Mouse (Mus musculus): ENCODE results near the gene Fbxl20. TPM values are rescaled to one million over a fixed set of nuclear protein-coding genes. Genes with fewer than 3 reads are reported as not detected.

Gene Fbxl20
- polyA plus RNA-seq, 1 experiment from 2014 or later, result 20.6 TPM

- DNase-seq (ENCODE audit: low spot score) (no peak), ATAC-seq (ENCODE audit: insufficient number of reproducible peaks, low FRiP score, low TSS enrichment, low read depth) (no peak)
- Histone ChIP-seq H3K9me3 (ENCODE audit: control insufficient read depth, low read length) (no peaks in the 10 kb centered on the region), H3K4me2 (ENCODE audit: low read depth, severe bottlenecking) (no peak overlapping the region), H3K27ac (replicated peaks; ENCODE audit: low read depth, low read length) (no peak overlapping the region), H3K9ac (ENCODE audit: low read length) (no peak overlapping the region), H3K4me1 (ENCODE audit: control insufficient read depth, insufficient read depth, low read length) (no peaks in the 10 kb centered on the region), H3K27me3 (ENCODE audit: control insufficient read depth, insufficient read depth, low read length) (no peaks in the 10 kb centered on the region), H3K4me3 (ENCODE audit: low read depth, low read length) (no peak overlapping the region), H3K36me3 (ENCODE audit: control insufficient read depth, insufficient read depth, low read length) (no peaks in the 10 kb centered on the region)
- WGBS, result 88% methylated on average over 7 of the region's 7 CpGs
These were observed 67.5 kb downstream of the Fbxl20 start for GRCm38 (mm10) chr11:98082745-98083144.

- Histone ChIP-seq H3K4me3 (ENCODE audit: low read depth, low read length) (no peak overlapping the region), H3K9ac (ENCODE audit: low read length) (no peak overlapping the region), H3K4me1 (ENCODE audit: control insufficient read depth, insufficient read depth, low read length) (no peaks in the 10 kb centered on the region), H3K36me3 (ENCODE audit: control insufficient read depth, insufficient read depth, low read length) (no peaks in the 10 kb centered on the region), H3K9me3 (ENCODE audit: control insufficient read depth, low read length) (no peaks in the 10 kb centered on the region), H3K27ac (replicated peaks; ENCODE audit: low read depth, low read length) (no peak overlapping the region), H3K27me3 (ENCODE audit: control insufficient read depth, insufficient read depth, low read length) (no peaks in the 10 kb centered on the region), H3K4me2 (ENCODE audit: low read depth, severe bottlenecking) (no peak overlapping the region)
- 88% methylated on average over 6 of the region's 6 CpGs for WGBS
- DNase-seq (ENCODE audit: low spot score) (no peak), ATAC-seq (ENCODE audit: insufficient number of reproducible peaks, low FRiP score, low TSS enrichment, low read depth) (no peak)
These were observed 69.8 kb downstream of the Fbxl20 start for GRCm38 (mm10) chr11:98080450-98080849.

- Histone ChIP-seq H3K4me3 (ENCODE audit: low read depth, low read length) (no peak overlapping the region), H3K27ac (replicated peaks; ENCODE audit: low read depth, low read length) (no peak overlapping the region), H3K9ac (ENCODE audit: low read length) (no peak overlapping the region), H3K4me2 (ENCODE audit: low read depth, severe bottlenecking) (no peak overlapping the region), H3K27me3 (ENCODE audit: control insufficient read depth, insufficient read depth, low read length) (no peaks in the 10 kb centered on the region), H3K4me1 (ENCODE audit: control insufficient read depth, insufficient read depth, low read length) (no peaks in the 10 kb centered on the region), H3K36me3 (ENCODE audit: control insufficient read depth, insufficient read depth, low read length) (no peaks in the 10 kb centered on the region), H3K9me3 (ENCODE audit: control insufficient read depth, low read length) (no peaks in the 10 kb centered on the region)
- DNase-seq (ENCODE audit: low spot score), result no peak
- 83% methylated on average over 8 of the region's 8 CpGs for WGBS
- no peak for ATAC-seq (ENCODE audit: insufficient number of reproducible peaks, low FRiP score, low TSS enrichment, low read depth)
These were observed 73.1 kb downstream of the Fbxl20 start for GRCm38 (mm10) chr11:98077086-98077485.

- ATAC-seq (ENCODE audit: insufficient number of reproducible peaks, low FRiP score, low TSS enrichment, low read depth) (no peak), DNase-seq (ENCODE audit: low spot score) (peak; percentile 95)
- Histone ChIP-seq H3K9ac (ENCODE audit: low read length) (no peak overlapping the region), H3K9me3 (ENCODE audit: control insufficient read depth, low read length) (no peaks in the 10 kb centered on the region), H3K4me1 (ENCODE audit: control insufficient read depth, insufficient read depth, low read length) (no peaks in the 10 kb centered on the region), H3K4me3 (ENCODE audit: low read depth, low read length) (no peak overlapping the region), H3K4me2 (ENCODE audit: low read depth, severe bottlenecking) (no peak overlapping the region), H3K27me3 (ENCODE audit: control insufficient read depth, insufficient read depth, low read length) (no peaks in the 10 kb centered on the region), H3K27ac (replicated peaks; ENCODE audit: low read depth, low read length) (no peak overlapping the region), H3K36me3 (ENCODE audit: control insufficient read depth, insufficient read depth, low read length) (no peaks in the 10 kb centered on the region)
- 23% methylated on average over 13 of the region's 13 CpGs for WGBS
These were observed 74.9 kb downstream of the Fbxl20 start for GRCm38 (mm10) chr11:98075195-98075808.

GRCm38 (mm10) chr11:98073442-98073841 is 76.8 kb downstream of the Fbxl20 start:
- H3K27ac ChIP-seq (replicated peaks; ENCODE audit: low read depth, low read length), result no peak overlapping the region
- H3K9ac ChIP-seq (ENCODE audit: low read length), result no peak overlapping the region
- no peaks in the 10 kb centered on the region for H3K9me3 ChIP-seq (ENCODE audit: control insufficient read depth, low read length)
- no peak overlapping the region for H3K4me2 ChIP-seq (ENCODE audit: low read depth, severe bottlenecking)
- DNase-seq (ENCODE audit: low spot score) (no peak), ATAC-seq (ENCODE audit: insufficient number of reproducible peaks, low FRiP score, low TSS enrichment, low read depth) (no peak)
- no peaks in the 10 kb centered on the region for H3K27me3 ChIP-seq (ENCODE audit: control insufficient read depth, insufficient read depth, low read length)
- H3K4me3 ChIP-seq (ENCODE audit: low read depth, low read length), result no peak overlapping the region
- no peaks in the 10 kb centered on the region for H3K36me3 ChIP-seq (ENCODE audit: control insufficient read depth, insufficient read depth, low read length)
- no peaks in the 10 kb centered on the region for H3K4me1 ChIP-seq (ENCODE audit: control insufficient read depth, insufficient read depth, low read length)
- 84% methylated on average over 4 of the region's 4 CpGs for WGBS

GRCm38 (mm10) chr11:98067255-98067654 is 82.9 kb downstream of the Fbxl20 start:
- WGBS, result 95% methylated on average over 21 of the region's 21 CpGs
- Histone ChIP-seq H3K9ac (ENCODE audit: low read length) (no peak overlapping the region), H3K4me2 (ENCODE audit: low read depth, severe bottlenecking) (no peak overlapping the region), H3K27me3 (ENCODE audit: control insufficient read depth, insufficient read depth, low read length) (no peaks in the 10 kb centered on the region), H3K4me3 (ENCODE audit: low read depth, low read length) (no peak overlapping the region), H3K36me3 (ENCODE audit: control insufficient read depth, insufficient read depth, low read length) (no peaks in the 10 kb centered on the region), H3K27ac (replicated peaks; ENCODE audit: low read depth, low read length) (no peak overlapping the region), H3K4me1 (ENCODE audit: control insufficient read depth, insufficient read depth, low read length) (no peaks in the 10 kb centered on the region), H3K9me3 (ENCODE audit: control insufficient read depth, low read length) (no peaks in the 10 kb centered on the region)
- ATAC-seq (ENCODE audit: insufficient number of reproducible peaks, low FRiP score, low TSS enrichment, low read depth) (no peak), DNase-seq (ENCODE audit: low spot score) (no peak)

GRCm38 (mm10) chr11:98066201-98066600 is 84.0 kb downstream of the Fbxl20 start:
- WGBS, result 93% methylated on average over 12 of the region's 12 CpGs
- H3K4me1 ChIP-seq (ENCODE audit: control insufficient read depth, insufficient read depth, low read length), result no peaks in the 10 kb centered on the region
- DNase-seq (ENCODE audit: low spot score), result no peak
- H3K36me3 ChIP-seq (ENCODE audit: control insufficient read depth, insufficient read depth, low read length), result no peaks in the 10 kb centered on the region
- no peaks in the 10 kb centered on the region for H3K9me3 ChIP-seq (ENCODE audit: control insufficient read depth, low read length)
- H3K27ac ChIP-seq (replicated peaks; ENCODE audit: low read depth, low read length), result no peak overlapping the region
- no peak overlapping the region for H3K4me2 ChIP-seq (ENCODE audit: low read depth, severe bottlenecking)
- no peak overlapping the region for H3K4me3 ChIP-seq (ENCODE audit: low read depth, low read length)
- H3K9ac ChIP-seq (ENCODE audit: low read length), result no peak overlapping the region
- no peak for ATAC-seq (ENCODE audit: insufficient number of reproducible peaks, low FRiP score, low TSS enrichment, low read depth)
- no peaks in the 10 kb centered on the region for H3K27me3 ChIP-seq (ENCODE audit: control insufficient read depth, insufficient read depth, low read length)

GRCm38 (mm10) chr11:98061904-98062562 is 88.2 kb downstream of the Fbxl20 start:
- no peaks in the 10 kb centered on the region for H3K4me1 ChIP-seq (ENCODE audit: control insufficient read depth, insufficient read depth, low read length)
- ATAC-seq (ENCODE audit: insufficient number of reproducible peaks, low FRiP score, low TSS enrichment, low read depth) (no peak), DNase-seq (ENCODE audit: low spot score) (no peak)
- no peak overlapping the region for H3K4me2 ChIP-seq (ENCODE audit: low read depth, severe bottlenecking)
- no peaks in the 10 kb centered on the region for H3K9me3 ChIP-seq (ENCODE audit: control insufficient read depth, low read length)
- no peak overlapping the region for H3K9ac ChIP-seq (ENCODE audit: low read length)
- no peaks in the 10 kb centered on the region for H3K27me3 ChIP-seq (ENCODE audit: control insufficient read depth, insufficient read depth, low read length)
- no peaks in the 10 kb centered on the region for H3K36me3 ChIP-seq (ENCODE audit: control insufficient read depth, insufficient read depth, low read length)
- H3K27ac ChIP-seq (replicated peaks; ENCODE audit: low read depth, low read length), result no peak overlapping the region
- WGBS, result 61% methylated on average over 6 of the region's 6 CpGs
- H3K4me3 ChIP-seq (ENCODE audit: low read depth, low read length), result no peak overlapping the region

GRCm38 (mm10) chr11:98061441-98061840 is 88.8 kb downstream of the Fbxl20 start:
- H3K4me2 ChIP-seq (ENCODE audit: low read depth, severe bottlenecking), result no peak overlapping the region
- 79% methylated on average over 3 of the region's 3 CpGs for WGBS
- DNase-seq (ENCODE audit: low spot score) (no peak), ATAC-seq (ENCODE audit: insufficient number of reproducible peaks, low FRiP score, low TSS enrichment, low read depth) (no peak)
- no peak overlapping the region for H3K4me3 ChIP-seq (ENCODE audit: low read depth, low read length)
- H3K36me3 ChIP-seq (ENCODE audit: control insufficient read depth, insufficient read depth, low read length), result no peaks in the 10 kb centered on the region
- no peaks in the 10 kb centered on the region for H3K4me1 ChIP-seq (ENCODE audit: control insufficient read depth, insufficient read depth, low read length)
- H3K9me3 ChIP-seq (ENCODE audit: control insufficient read depth, low read length), result no peaks in the 10 kb centered on the region
- H3K27me3 ChIP-seq (ENCODE audit: control insufficient read depth, insufficient read depth, low read length), result no peaks in the 10 kb centered on the region
- H3K9ac ChIP-seq (ENCODE audit: low read length), result no peak overlapping the region
- H3K27ac ChIP-seq (replicated peaks; ENCODE audit: low read depth, low read length), result no peak overlapping the region
